Mouse (Mus musculus) G1E (cell line): ENCODE results near the gene Epsti1.
"Not testable (repeated sequence)": the region's sequence is repeated elsewhere in the genome, so short reads cannot be mapped to it uniquely, and the experiment has no call there.

ENCODE experiments used
- CTCF ChIP-seq: IDR thresholded peaks from 2 replicates; pipeline ENCODE4 v1.5.1; 2012; ENCODE audit warnings: low read depth, low read length, inconsistent platforms, mixed read lengths
- GATA1 ChIP-seq: IDR thresholded peaks from 2 replicates; pipeline ENCODE4 v1.6.1; 2012; ENCODE audit warnings: borderline replicate concordance, low read length, inconsistent platforms, mixed read lengths
- GATA2 ChIP-seq: IDR thresholded peaks from 2 replicates; pipeline ENCODE4 v1.6.1; 2012; ENCODE audit warnings: low read depth, low read length, inconsistent platforms, borderline replicate concordance
- TAL1 ChIP-seq: conservative IDR thresholded peaks from 2 replicates; pipeline ENCODE4 v1.6.1; 2012; ENCODE audit warnings: low read depth, low read length, inconsistent platforms, mixed read lengths

DNA sequence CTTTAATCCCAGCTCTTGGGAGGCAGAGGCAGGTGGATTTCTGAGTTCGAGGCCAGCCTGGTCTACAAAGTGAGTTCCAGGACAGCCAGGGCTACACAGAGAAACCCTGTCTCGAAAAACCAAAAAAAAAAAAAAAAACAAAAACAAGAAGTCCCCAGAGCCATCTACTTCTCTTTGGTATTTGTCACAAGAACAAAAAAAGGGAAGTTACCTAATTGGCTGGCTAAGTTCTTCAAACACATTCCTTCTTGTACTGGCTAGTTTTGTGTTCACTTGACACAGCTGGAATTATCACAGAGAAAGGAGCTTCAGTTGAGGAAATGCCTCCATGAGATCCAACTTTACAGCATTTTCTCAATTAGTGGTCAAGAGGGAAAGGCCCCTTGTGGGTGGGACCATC, 26.2 kb upstream of the Epsti1 start:
- TF ChIP-seq CTCF, GATA2, GATA1, TAL1: not testable (repeated sequence)
